Mouse (Mus musculus) heart, adult 2 months (tissue): Measurements from ENCODE around the gene Olfr344. TPM values are rescaled to one million over a fixed set of nuclear protein-coding genes. Genes with fewer than 3 reads are reported as not detected.

Experiments
- DNase-seq, 2 experiments: peaks; one replicate each; pipeline ENCODE4 v3.0.0; 2021
- H3K27ac ChIP-seq: fragments of 200-600 bp; 2 replicates; pipeline ENCODE4 v1.8.1; 2022
- H3K27me3 ChIP-seq: fragments of 200-500 bp; 2 replicates; pipeline ENCODE4 v1.6.1; 2012; ENCODE audit warnings: mild to moderate bottlenecking, low read length, inconsistent platforms, mixed read lengths; ENCODE audit not compliant: control insufficient read depth, insufficient read depth
- H3K36me3 ChIP-seq: fragments of 200-500 bp; 2 replicates; pipeline ENCODE4 v1.6.1; 2012; ENCODE audit warnings: low read length, inconsistent platforms; ENCODE audit not compliant: control insufficient read depth, insufficient read depth
- H3K4me1 ChIP-seq: fragments of 200-500 bp; 2 replicates; pipeline ENCODE4 v1.6.1; 2011; ENCODE audit warnings: low read length; ENCODE audit not compliant: control insufficient read depth, insufficient read depth
- H3K4me3 ChIP-seq: fragments of 200-600 bp; 2 replicates; pipeline ENCODE4 v1.8.1; 2022
- H3K79me2 ChIP-seq: fragments of 200-500 bp; replicated peaks from 2 replicates; pipeline ENCODE4 v1.6.1; 2012; ENCODE audit warnings: mild to moderate bottlenecking, inconsistent platforms, low read length, moderate library complexity, mixed read lengths; ENCODE audit not compliant: control insufficient read depth, insufficient read depth
- H3K9ac ChIP-seq: fragments of 200-500 bp; 2 replicates; pipeline ENCODE4 v1.6.1; 2012; ENCODE audit warnings: low read depth, mild to moderate bottlenecking, control low read depth, inconsistent platforms, low read length, mixed read lengths
- CTCF ChIP-seq: fragments of 200-600 bp; IDR thresholded peaks from 2 replicates; pipeline ENCODE4 v1.8.1; 2022; ENCODE audit warnings: antibody characterized with exemption, mild to moderate bottlenecking, moderate library complexity
- EP300 ChIP-seq: fragments of 200-500 bp; IDR thresholded peaks from 2 replicates; pipeline ENCODE4 v1.6.1; 2011; ENCODE audit warnings: low read depth, low read length, control low read depth; ENCODE audit not compliant: insufficient read depth
- POLR2A ChIP-seq: fragments of 200-500 bp; IDR thresholded peaks from 2 replicates; pipeline ENCODE4 v1.6.1; 2011; ENCODE audit warnings: mild to moderate bottlenecking, low read depth, low read length, control low read depth; ENCODE audit not compliant: insufficient read depth
- WGBS: fragments of 180-500 bp; shearing (Covaris S2); methylation state at CpG from one replicate; pipeline ENCODE4 v1.1.7; 2018; 5-methylcytosine and 5-hydroxymethylcytosine counted together
- intact Hi-C: fragments of 180-260 bp; cut with DNase I; formaldehyde crosslinking; loops from one replicate; pipeline ENCODE4 v1.15.1; 2025
- long read RNA-seq: library from polyadenylated mRNA; stranded (forward); transcript quantifications from one replicate; pipeline ENCODE4 v2.0.0, GENCODE M21; 2021
- polyA plus RNA-seq: library from polyadenylated mRNA; depleted of rRNA; stranded (reverse); fragments of >200 nt; gene quantifications from 2 replicates; pipeline ENCODE4 v1.2.3, GENCODE M21; 2012; rRNA removed
- total RNA-seq, 2 experiments: library from RNA; stranded (reverse); gene quantifications; 2 replicates each; pipeline ENCODE4 v1.2.3; 2021

The Olfr344 gene
- total RNA-seq (not detected), polyA plus RNA-seq (not detected in 2 replicates)
- long read RNA-seq = 0 reads

GRCm38 (mm10) chr2:36566362-36566761, at the start of gene Olfr344:
TSS of gene Olfr344 (plus strand) at chr2:36566662.
- H3K27ac ChIP-seq = no peak within 1 kb of the TSS
- WGBS = 63% methylated on average over 1 of the region's 1 CpGs
- TF ChIP-seq CTCF (no peak), EP300 (no peak), POLR2A (no peak)

GRCm38 (mm10) chr2:36524698-36525097, 41.8 kb upstream of the Olfr344 start, which contains the start of gene Olfr342:
TSS of gene Olfr342 (plus strand) at chr2:36524998.
- no peaks in the 10 kb centered on the region for H3K79me2 ChIP-seq
- no peak within 1 kb of the TSS for H3K4me3 ChIP-seq
- intact Hi-C loops = no loop called here
- no peak within 1 kb of the TSS for H3K9ac ChIP-seq
- no peak within 1 kb of the TSS for H3K27ac ChIP-seq
- TF ChIP-seq EP300 = no peak
- no peak for TF ChIP-seq POLR2A
- H3K4me1 ChIP-seq = no peaks in the 10 kb centered on the region
- H3K27me3 ChIP-seq = no peaks in the 10 kb centered on the region
- no peaks in the 10 kb centered on the region for H3K36me3 ChIP-seq
- DNase-seq = no peak
- WGBS = 59% methylated on average over 3 of the region's 3 CpGs

More at GRCm38 (mm10) chr2:36566362-36566761, at the start of gene Olfr344:
- Histone ChIP-seq H3K9ac (no peak within 1 kb of the TSS), H3K4me3 (no peak within 1 kb of the TSS), H3K27me3 (no peaks in the 10 kb centered on the region), H3K79me2 (no peaks in the 10 kb centered on the region), H3K36me3 (no peaks in the 10 kb centered on the region), H3K4me1 (no peaks in the 10 kb centered on the region)
- no peak for DNase-seq
- intact Hi-C loops = no loop called here

- intact Hi-C loops = no loop called here
- no peaks in the 10 kb centered on the region for H3K36me3 ChIP-seq
- no peaks in the 10 kb centered on the region for H3K79me2 ChIP-seq
- TF ChIP-seq EP300 (no peak), CTCF (no peak), POLR2A (no peak)
- no peak overlapping the region for H3K4me3 ChIP-seq
- no peak for DNase-seq
- no peak overlapping the region for H3K27ac ChIP-seq
- H3K9ac ChIP-seq = no peak overlapping the region
- no peaks in the 10 kb centered on the region for H3K4me1 ChIP-seq
- no peaks in the 10 kb centered on the region for H3K27me3 ChIP-seq
Observed at GRCm38 (mm10) chr2:36565156-36565555, 1.3 kb upstream of the Olfr344 start.

- no peaks in the 10 kb centered on the region for H3K4me1 ChIP-seq
- H3K27me3 ChIP-seq = no peaks in the 10 kb centered on the region
- no peak overlapping the region for H3K4me3 ChIP-seq
- DNase-seq = no peak
- TF ChIP-seq EP300 (no peak), CTCF (no peak), POLR2A (no peak)
- H3K79me2 ChIP-seq = no peaks in the 10 kb centered on the region
- no peak overlapping the region for H3K27ac ChIP-seq
- no peaks in the 10 kb centered on the region for H3K36me3 ChIP-seq
- H3K9ac ChIP-seq = no peak overlapping the region
- intact Hi-C loops = no loop called here
Observed at GRCm38 (mm10) chr2:36567022-36567421, 560 bp downstream of the Olfr344 start.

- Histone ChIP-seq H3K27me3 (no peaks in the 10 kb centered on the region), H3K4me3 (no peak overlapping the region), H3K36me3 (no peaks in the 10 kb centered on the region), H3K4me1 (no peaks in the 10 kb centered on the region), H3K9ac (no peak overlapping the region), H3K79me2 (no peaks in the 10 kb centered on the region), H3K27ac (no peak overlapping the region)
- DNase-seq = no peak
- TF ChIP-seq POLR2A (no peak), EP300 (no peak), CTCF (no peak)
- intact Hi-C loops = no loop called here
- WGBS = 89% methylated on average over 3 of the region's 3 CpGs
Observed at GRCm38 (mm10) chr2:36567845-36568244, 1.4 kb downstream of the Olfr344 start.

Other genes starting within 250 kb of the Olfr344 start
- not detected for gene Olfr338, start 193.1 kb upstream of the Olfr344 start, total RNA-seq
- not detected in 2 replicates for gene Olfr338, start 193.1 kb upstream of the Olfr344 start, polyA plus RNA-seq
- gene Olfr339, start 147.7 kb upstream of the Olfr344 start, total RNA-seq = not detected
- not detected in 2 replicates for gene Olfr339, start 147.7 kb upstream of the Olfr344 start, polyA plus RNA-seq
- gene Olfr340, start 114.1 kb upstream of the Olfr344 start, total RNA-seq = not detected
- not detected in 2 replicates for gene Olfr340, start 114.1 kb upstream of the Olfr344 start, polyA plus RNA-seq
- not detected for gene Olfr341, start 84.2 kb upstream of the Olfr344 start, total RNA-seq
- gene Olfr341, start 84.2 kb upstream of the Olfr344 start, polyA plus RNA-seq = not detected in 2 replicates
- gene Olfr342, start 41.7 kb upstream of the Olfr344 start, total RNA-seq = not detected
- gene Olfr342, start 41.7 kb upstream of the Olfr344 start, polyA plus RNA-seq = not detected in 2 replicates
- not detected for gene Olfr345, start 73.4 kb downstream of the Olfr344 start, total RNA-seq
- not detected in 2 replicates for gene Olfr345, start 73.4 kb downstream of the Olfr344 start, polyA plus RNA-seq
- gene Olfr346, start 119.1 kb downstream of the Olfr344 start, total RNA-seq = not detected
- not detected in 2 replicates for gene Olfr346, start 119.1 kb downstream of the Olfr344 start, polyA plus RNA-seq
- not detected for gene Olfr347, start 165.2 kb downstream of the Olfr344 start, total RNA-seq
- gene Olfr347, start 165.2 kb downstream of the Olfr344 start, polyA plus RNA-seq = not detected in 2 replicates
- not detected for gene Olfr348, start 217.6 kb downstream of the Olfr344 start, total RNA-seq
- not detected in 2 replicates for gene Olfr348, start 217.6 kb downstream of the Olfr344 start, polyA plus RNA-seq
- gene Olfr50, start 223.9 kb downstream of the Olfr344 start, total RNA-seq = not detected
- not detected in 2 replicates for gene Olfr50, start 223.9 kb downstream of the Olfr344 start, polyA plus RNA-seq